Mouse (Mus musculus) lung, postnatal 0 days (tissue): ENCODE data around the gene Dhrs9.

Source experiments
- CTCF ChIP-seq: IDR thresholded peaks from 2 replicates; pipeline ENCODE4 v1.5.1; 2016; ENCODE audit warnings: antibody characterized with exemption, mild to moderate bottlenecking
- EP300 ChIP-seq: IDR thresholded peaks from 2 replicates; pipeline ENCODE4 v1.6.1; 2016; ENCODE audit warnings: antibody characterized with exemption, mild to moderate bottlenecking, control low read depth

DNA sequence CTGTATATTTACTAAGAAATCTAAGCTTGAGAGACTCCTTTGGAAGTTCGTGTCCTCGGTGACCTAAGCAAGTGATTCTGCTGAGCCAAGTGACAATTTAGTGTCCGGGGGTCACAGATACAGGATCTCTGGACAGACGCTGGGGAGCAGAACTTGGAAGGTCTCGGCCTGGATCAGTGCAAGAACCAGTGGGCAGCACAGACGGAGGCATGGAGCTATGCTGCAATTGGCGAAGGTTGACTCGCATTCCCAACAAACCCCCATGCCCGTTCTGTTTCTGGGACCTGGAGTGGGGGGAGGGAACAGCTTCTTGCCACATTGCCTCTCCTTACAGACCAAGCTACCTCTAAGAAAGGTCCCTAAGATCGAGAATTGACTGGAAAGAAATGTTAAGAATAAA, 46.9 kb downstream of the Dhrs9 start:
- TF ChIP-seq CTCF, result no peak
- no peak for TF ChIP-seq EP300
